Mouse (Mus musculus): ENCODE data around the gene Rgs3.

DNA sequence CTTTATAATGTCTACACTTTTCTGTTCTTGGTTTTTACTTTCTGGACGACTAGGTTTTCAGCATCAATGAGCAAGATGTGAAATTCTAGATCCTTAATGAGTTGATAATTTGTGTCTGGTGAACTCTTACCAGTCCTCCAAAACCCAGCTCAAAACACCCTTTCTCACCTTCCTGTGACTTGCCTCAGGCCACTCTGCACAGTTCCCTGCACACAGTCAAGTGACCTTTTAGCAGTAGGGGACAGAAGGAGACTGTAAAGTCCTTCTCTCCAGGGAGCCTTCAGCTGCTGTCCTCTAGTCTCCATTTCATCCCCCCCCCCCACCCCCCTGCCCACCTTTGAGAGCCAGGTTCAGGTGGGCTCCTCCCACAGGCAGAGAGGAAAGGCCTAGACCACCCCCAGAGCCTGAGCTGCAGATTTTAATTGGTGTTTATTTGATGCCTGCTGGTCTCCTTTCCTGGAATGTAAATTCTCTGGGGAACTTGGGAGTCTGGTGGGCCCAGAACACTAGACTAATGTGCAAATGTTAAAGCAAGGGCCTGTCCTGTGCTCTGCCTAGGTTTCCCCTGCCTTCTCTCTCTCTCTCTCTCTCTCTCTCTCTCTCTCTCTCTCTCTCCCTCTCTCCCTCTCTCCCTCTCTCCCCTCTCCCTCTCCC, 185.5 kb downstream of the Rgs3 start:
- TF ChIP-seq CTCF (IDR thresholded peaks at IDR 0.05; ENCODE audit: low read depth) (no peak), EP300 (IDR thresholded peaks at IDR 0.05; ENCODE audit: low read depth) (no peak)
